ENCODE assay signal across 14 mouse cellular contexts in the genomic region with DNA sequence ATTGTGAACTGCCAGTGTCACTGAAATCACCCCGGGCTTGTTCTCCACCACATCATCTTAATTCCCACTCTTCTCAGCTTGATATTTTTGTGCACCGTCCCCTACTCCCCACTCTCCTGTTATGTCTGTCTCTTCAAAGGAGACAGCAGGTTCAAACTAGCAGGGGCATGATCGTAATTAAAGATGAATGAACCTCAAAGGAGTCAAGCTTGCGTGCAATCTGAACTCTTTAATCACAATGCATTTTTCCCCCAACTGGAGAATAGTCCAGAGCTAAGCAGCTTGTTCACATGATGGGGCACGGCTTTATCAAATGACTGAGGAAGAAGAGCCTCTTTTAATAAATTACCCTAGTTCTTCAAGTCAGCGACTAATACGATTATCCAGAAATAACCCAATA.
"Had no signal": no experiment of that assay in that cellular context is flagged by ENCODE, and none has a peak within 500 bp of the region (broad histone marks: within the 10 kb centered on the region; RNA-seq: fewer than 3 reads in every experiment).

No protein-coding gene starts in this region.

- H3K27me3 ChIP-seq: kidney, embryonic 15.5 days; liver, embryonic 13.5 days; midbrain, embryonic 13.5 days; neural tube, embryonic 12.5 days; neural tube, embryonic 15.5 days had no signal

- ATAC-seq: midbrain, embryonic 13.5 days had no signal

- H3K27ac ChIP-seq: kidney, embryonic 15.5 days; left cerebral cortex, adult 2 months; liver, embryonic 13.5 days; midbrain, embryonic 13.5 days; neural tube, embryonic 12.5 days; neural tube, embryonic 15.5 days had no signal

- H3K36me3 ChIP-seq: kidney, embryonic 15.5 days; liver, embryonic 13.5 days; midbrain, embryonic 13.5 days; neural tube, embryonic 12.5 days; neural tube, embryonic 15.5 days had no signal

- H3K9ac ChIP-seq: kidney, embryonic 15.5 days; liver, embryonic 13.5 days; midbrain, embryonic 13.5 days; neural tube, embryonic 12.5 days; neural tube, embryonic 15.5 days had no signal

- H3K9me3 ChIP-seq: kidney, embryonic 15.5 days; liver, embryonic 13.5 days; midbrain, embryonic 13.5 days; neural tube, embryonic 12.5 days; neural tube, embryonic 15.5 days had no signal

- H3K4me3 ChIP-seq: kidney, embryonic 15.5 days; left cerebral cortex, adult 2 months; liver, embryonic 13.5 days; midbrain, embryonic 13.5 days; neural tube, embryonic 12.5 days; neural tube, embryonic 15.5 days had no signal

- DNase-seq: kidney, postnatal 10 days; kidney, postnatal 36 days; layer of hippocampus, postnatal 36 days; liver, embryonic 13.5 days; lung, adult 2 months; lung, postnatal 14 days; lung, postnatal 4 days; thymus, adult 18-20 months; thymus, postnatal 36 days had no signal

- H3K4me2 ChIP-seq: kidney, embryonic 15.5 days; liver, embryonic 13.5 days; midbrain, embryonic 13.5 days; neural tube, embryonic 12.5 days; neural tube, embryonic 15.5 days had no signal

- H3K4me1 ChIP-seq: kidney, embryonic 15.5 days; liver, embryonic 13.5 days; neural tube, embryonic 15.5 days had no signal
